Mouse (Mus musculus) hindbrain, embryonic 14.5 days (tissue): ENCODE measurements around the gene Slc39a11. TPM values are rescaled to one million over a fixed set of nuclear protein-coding genes. Genes with fewer than 3 reads are reported as not detected.

Source experiments
- ATAC-seq: fragments of 200-750 bp; cut with Nextera tagmentation; 2 replicates; pipeline ENCODE4 v1.8.0; 2017; ENCODE audit warnings: moderate number of reproducible peaks, mild to moderate bottlenecking, moderate TSS enrichment, moderate library complexity; ENCODE audit not compliant: low FRiP score
- DNase-seq: peaks from one replicate; pipeline ENCODE4 v3.0.0-alpha.2; 2015; ENCODE audit warnings: low spot score
- H3K27ac ChIP-seq: fragments of 300-500 bp; sonication (generic); 2 replicates; pipeline ENCODE4 v1.5.1; 2014; ENCODE audit warnings: mild to moderate bottlenecking, moderate library complexity
- H3K27me3 ChIP-seq: fragments of 300-500 bp; sonication (generic); 2 replicates; pipeline ENCODE4 v1.6.1; 2014; ENCODE audit warnings: mild to moderate bottlenecking, low read length, mixed read lengths; ENCODE audit not compliant: control insufficient read depth, insufficient read depth
- H3K36me3 ChIP-seq: fragments of 300-500 bp; sonication (generic); replicated peaks from 2 replicates; pipeline ENCODE4 v1.6.1; 2014; ENCODE audit not compliant: control insufficient read depth, insufficient read depth
- H3K4me1 ChIP-seq: fragments of 300-500 bp; sonication (generic); replicated peaks from 2 replicates; pipeline ENCODE4 v1.6.1; 2014; ENCODE audit warnings: antibody characterized with exemption, low read length, mixed read lengths; ENCODE audit not compliant: control insufficient read depth, insufficient read depth
- H3K4me2 ChIP-seq: fragments of 300-500 bp; sonication (generic); replicated peaks from 2 replicates; pipeline ENCODE4 v1.6.1; 2014; ENCODE audit warnings: mild to moderate bottlenecking, moderate library complexity
- H3K4me3 ChIP-seq: fragments of 300-500 bp; sonication (generic); replicated peaks from 2 replicates; pipeline ENCODE4 v1.5.1; 2014; ENCODE audit warnings: mild to moderate bottlenecking, low read length
- H3K9ac ChIP-seq: fragments of 300-500 bp; sonication (generic); 2 replicates; pipeline ENCODE4 v1.6.1; 2014
- H3K9me3 ChIP-seq: fragments of 300-500 bp; sonication (generic); 2 replicates; pipeline ENCODE4 v1.6.1; 2016; ENCODE audit warnings: low read length; ENCODE audit not compliant: control insufficient read depth
- WGBS: fragments of 180-500 bp; shearing (Covaris S2); extraction: QIAGEN DNeasy Blood & Tissue Kit; methylation state at CpG from one replicate; pipeline ENCODE4 v1.1.7; 2014; 5-methylcytosine and 5-hydroxymethylcytosine counted together
- polyA plus RNA-seq: library from polyadenylated mRNA; unstranded; fragments of >200 nt; fragmentation: Nextera tagmentation; extraction: Ambion mirVana; gene quantifications from 2 replicates; pipeline ENCODE4 v1.2.1, GENCODE M21; 2014

Gene Slc39a11
- polyA plus RNA-seq, 1 experiment from 2014 or later: 25.5 TPM

DNA sequence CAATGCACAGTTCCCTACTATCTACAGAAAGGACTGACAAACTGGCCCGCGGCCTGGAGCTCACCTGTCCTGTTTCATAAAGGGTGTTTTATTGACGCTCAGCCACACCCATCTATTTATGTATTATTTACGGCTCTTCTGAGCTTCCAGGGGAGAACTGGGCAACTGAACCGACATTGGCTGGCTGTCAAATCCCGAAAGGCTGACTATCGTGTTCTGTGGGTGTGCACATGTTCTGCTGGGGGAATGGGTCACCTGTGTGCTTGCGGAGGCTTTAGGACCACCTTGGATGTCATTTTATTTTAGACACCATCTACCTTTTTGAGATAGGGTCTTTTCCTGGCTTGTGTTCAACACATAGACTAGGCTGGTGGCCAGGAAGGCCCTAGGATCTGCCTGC lies 375.8 kb downstream of the Slc39a11 start:
- H3K4me2 ChIP-seq: no peak overlapping the region
- no peak overlapping the region; the same call in 1 of the 2 replicates for H3K27ac ChIP-seq
- no peaks in the 10 kb centered on the region for H3K27me3 ChIP-seq
- H3K4me1 ChIP-seq: peaks cover 14% of the 10 kb centered on the region; the same call in 1 of the 2 replicates
- no peak overlapping the region for H3K4me3 ChIP-seq
- ATAC-seq (no peak), DNase-seq (no peak)
- WGBS: 75% methylated on average over 8 of the region's 8 CpGs
- H3K36me3 ChIP-seq: no peaks in the 10 kb centered on the region
- H3K9ac ChIP-seq: no peak overlapping the region
- no peaks in the 10 kb centered on the region for H3K9me3 ChIP-seq

DNA sequence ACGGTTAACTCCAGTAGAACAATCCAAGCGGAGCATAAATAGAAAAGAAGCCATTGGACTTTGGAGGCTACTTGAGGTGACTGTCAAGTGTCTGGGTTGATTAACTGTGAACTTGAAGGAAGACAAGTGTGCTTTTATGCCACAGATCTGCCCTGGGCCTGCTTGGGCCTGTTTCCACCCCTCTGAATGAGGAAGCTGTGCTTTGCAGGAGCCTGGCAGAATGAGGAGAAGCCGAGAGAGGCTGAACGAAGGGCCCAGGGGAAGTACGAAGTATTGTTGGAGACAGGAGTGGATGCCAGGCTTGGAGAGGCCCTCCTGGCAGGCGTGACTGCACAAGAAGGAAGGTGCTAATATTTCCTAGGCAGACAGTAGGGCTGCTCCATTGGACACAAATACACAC lies 378.0 kb downstream of the Slc39a11 start:
- no peak overlapping the region for H3K4me3 ChIP-seq
- no peak overlapping the region for H3K9ac ChIP-seq
- no peaks in the 10 kb centered on the region for H3K9me3 ChIP-seq
- no peaks in the 10 kb centered on the region for H3K27me3 ChIP-seq
- H3K27ac ChIP-seq: peak overlapping the region; percentile 10; the same call in 1 of the 2 replicates
- no peak overlapping the region for H3K4me2 ChIP-seq
- WGBS: 70% methylated on average over 6 of the region's 6 CpGs
- no peak for DNase-seq
- H3K4me1 ChIP-seq: peaks cover 14% of the 10 kb centered on the region; the same call in 1 of the 2 replicates
- no peak for ATAC-seq
- H3K36me3 ChIP-seq: no peaks in the 10 kb centered on the region

DNA sequence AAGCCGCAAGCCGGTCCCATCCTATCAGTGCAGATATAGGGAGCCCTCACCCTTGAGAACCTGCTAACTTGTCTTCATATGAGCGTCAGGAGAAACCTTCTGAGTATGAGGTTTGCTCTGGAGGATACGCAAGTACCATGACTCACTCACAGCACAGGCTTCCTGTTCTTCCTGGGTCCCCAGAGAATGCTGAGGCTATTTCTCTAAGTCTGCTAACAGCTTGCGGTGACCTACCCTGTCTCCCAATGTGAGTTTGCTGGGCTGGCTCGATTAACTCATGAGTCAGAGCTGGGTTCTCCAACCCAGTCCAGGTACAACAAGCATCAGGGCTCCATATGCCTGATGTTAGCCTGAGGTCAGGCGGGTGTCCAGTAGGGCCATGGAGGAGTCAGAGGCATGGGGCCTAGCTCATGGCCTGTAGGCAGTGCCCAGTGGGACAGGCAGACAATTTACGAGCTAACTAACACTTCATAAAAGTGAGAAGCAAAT lies 381.0 kb downstream of the Slc39a11 start:
- Histone ChIP-seq H3K9me3 (no peaks in the 10 kb centered on the region), H3K36me3 (no peaks in the 10 kb centered on the region), H3K27me3 (no peaks in the 10 kb centered on the region), H3K4me3 (no peak overlapping the region), H3K9ac (no peak overlapping the region), H3K4me1 (0 out of 2 replicates have a peak, but pooled peaks cover 7% of the 10 kb centered on the region), H3K4me2 (no peak overlapping the region), H3K27ac (no peak overlapping the region)
- ATAC-seq: no peak
- WGBS: 94% methylated on average over 8 of the region's 8 CpGs
- no peak for DNase-seq

DNA sequence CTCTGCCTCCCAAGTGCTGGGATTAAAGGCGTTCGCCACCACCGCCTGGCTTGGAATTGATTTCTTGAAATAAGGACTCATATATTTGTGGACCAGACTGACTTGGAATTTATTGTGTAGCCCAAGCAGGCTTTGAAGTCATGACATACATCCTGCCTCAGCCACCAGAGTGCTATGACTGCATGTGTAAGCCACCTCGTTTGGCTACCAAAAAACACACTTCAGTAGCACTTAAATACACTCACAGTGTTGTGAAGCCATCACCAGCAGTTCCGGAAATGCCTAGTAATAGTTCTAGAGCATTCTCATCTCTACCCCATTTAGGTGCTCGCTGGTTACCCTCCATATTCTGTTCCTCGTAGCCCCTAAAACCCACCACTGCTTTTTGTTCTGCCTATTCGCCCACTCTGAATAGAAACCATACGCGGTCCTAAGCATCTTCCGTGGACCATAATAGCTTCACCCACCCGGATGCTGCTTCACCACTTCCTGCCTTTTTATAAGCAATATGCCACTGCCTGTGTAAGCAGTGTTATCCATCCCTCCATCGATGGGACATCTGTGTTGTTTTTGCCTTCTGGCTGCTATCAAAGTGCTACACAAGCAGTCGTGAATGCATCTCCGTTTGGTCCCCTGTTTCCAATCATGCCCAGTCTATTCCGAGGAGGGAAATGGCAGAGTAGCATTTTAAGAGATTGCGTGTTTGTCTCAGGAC lies 382.2 kb downstream of the Slc39a11 start:
- Histone ChIP-seq H3K4me1 (0 out of 2 replicates have a peak, but pooled peaks cover 5% of the 10 kb centered on the region), H3K9ac (no peak overlapping the region), H3K36me3 (no peaks in the 10 kb centered on the region), H3K4me2 (no peak overlapping the region), H3K27me3 (no peaks in the 10 kb centered on the region), H3K9me3 (no peaks in the 10 kb centered on the region), H3K27ac (no peak overlapping the region), H3K4me3 (no peak overlapping the region)
- no peak for DNase-seq
- ATAC-seq: no peak
- 84% methylated on average over 17 of the region's 17 CpGs for WGBS

- Histone ChIP-seq H3K4me1 (peaks cover 12% of the 10 kb centered on the region), H3K4me3 (no peak overlapping the region), H3K9ac (no peak overlapping the region), H3K4me2 (no peak overlapping the region), H3K27ac (no peak overlapping the region), H3K36me3 (no peaks in the 10 kb centered on the region), H3K27me3 (no peaks in the 10 kb centered on the region), H3K9me3 (no peaks in the 10 kb centered on the region)
- 26% methylated on average over 4 of the region's 4 CpGs for WGBS
- no peak for DNase-seq
- no peak for ATAC-seq
These were observed 383.2 kb downstream of the Slc39a11 start for GRCm38 (mm10) chr11:113266706-113267105.

DNA sequence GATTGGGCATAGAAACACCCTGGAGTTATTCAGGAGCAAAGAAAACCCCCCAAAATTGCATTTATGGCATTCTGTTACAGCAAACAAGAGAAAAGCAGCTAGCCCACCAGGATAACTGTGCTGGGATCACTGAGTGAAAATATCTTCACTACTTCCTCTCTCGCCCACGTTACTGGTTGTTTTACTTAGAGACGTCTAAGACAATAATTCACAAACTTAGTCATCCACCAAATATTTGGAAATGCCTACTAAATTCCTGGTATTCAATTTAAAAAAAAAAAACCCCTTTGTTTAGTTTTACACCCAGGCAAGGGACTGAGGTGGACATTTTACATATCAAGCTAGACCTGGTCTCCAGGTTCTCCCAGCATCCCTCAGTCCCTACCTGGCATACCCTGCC lies 384.3 kb downstream of the Slc39a11 start:
- 90% methylated on average over 3 of the region's 3 CpGs for WGBS
- ATAC-seq (no peak), DNase-seq (no peak)
- Histone ChIP-seq H3K27me3 (no peaks in the 10 kb centered on the region), H3K4me1 (peaks cover 11% of the 10 kb centered on the region), H3K9ac (no peak overlapping the region), H3K4me2 (no peak overlapping the region), H3K36me3 (no peaks in the 10 kb centered on the region), H3K9me3 (no peaks in the 10 kb centered on the region), H3K4me3 (no peak overlapping the region), H3K27ac (no peak overlapping the region)

- no peaks in the 10 kb centered on the region for H3K27me3 ChIP-seq
These were observed 385.9 kb downstream of the Slc39a11 start for GRCm38 (mm10) chr11:113263971-113264370.

DNA sequence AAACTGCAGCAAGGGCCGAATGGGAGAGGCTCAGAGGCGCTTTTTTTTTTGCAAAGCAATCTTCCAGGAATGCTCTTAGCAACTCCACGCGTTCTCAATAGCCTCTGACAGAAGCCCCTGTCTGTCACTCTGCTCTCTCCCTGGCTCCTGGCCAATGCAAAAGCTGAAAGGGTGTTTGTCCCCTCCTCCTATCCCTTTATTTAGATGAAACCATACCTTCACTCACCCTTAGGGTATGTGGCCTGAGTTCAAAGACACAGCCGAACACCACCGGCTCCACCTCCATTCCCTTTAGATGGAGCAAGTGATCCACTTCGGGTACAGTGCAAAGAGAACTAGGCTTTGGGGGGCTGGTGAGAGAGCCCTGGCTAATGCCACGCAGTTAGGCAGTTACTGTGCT lies 387.8 kb downstream of the Slc39a11 start:
- H3K9me3 ChIP-seq: no peaks in the 10 kb centered on the region
- H3K4me2 ChIP-seq: no peak overlapping the region
- DNase-seq: no peak
- no peak overlapping the region for H3K4me3 ChIP-seq
- H3K4me1 ChIP-seq: peaks cover 11% of the 10 kb centered on the region
- 30% methylated on average over 8 of the region's 8 CpGs for WGBS
- no peaks in the 10 kb centered on the region for H3K36me3 ChIP-seq
- no peak overlapping the region for H3K9ac ChIP-seq
- peak; percentile 24; the same call in 1 of the 2 replicates for ATAC-seq
- H3K27ac ChIP-seq: no peak overlapping the region
- no peaks in the 10 kb centered on the region for H3K27me3 ChIP-seq

More at GRCm38 (mm10) chr11:113263971-113264370, 385.9 kb downstream of the Slc39a11 start:
- Histone ChIP-seq H3K4me2 (no peak overlapping the region), H3K9ac (no peak overlapping the region), H3K36me3 (no peaks in the 10 kb centered on the region), H3K4me3 (no peak overlapping the region), H3K9me3 (no peaks in the 10 kb centered on the region), H3K27ac (no peak overlapping the region), H3K4me1 (peaks cover 11% of the 10 kb centered on the region)
- WGBS: 49% methylated on average over 7 of the region's 7 CpGs
- DNase-seq (no peak), ATAC-seq (no peak)

- ATAC-seq: no peak
- WGBS: 77% methylated on average over 4 of the region's 4 CpGs
- DNase-seq: no peak
- H3K27ac ChIP-seq: no peak overlapping the region
- peaks cover 11% of the 10 kb centered on the region for H3K4me1 ChIP-seq
- H3K27me3 ChIP-seq: no peaks in the 10 kb centered on the region
- H3K9me3 ChIP-seq: no peaks in the 10 kb centered on the region
- no peak overlapping the region for H3K4me2 ChIP-seq
- no peak overlapping the region for H3K9ac ChIP-seq
- no peak overlapping the region for H3K4me3 ChIP-seq
- H3K36me3 ChIP-seq: no peaks in the 10 kb centered on the region
These were observed 388.5 kb downstream of the Slc39a11 start for GRCm38 (mm10) chr11:113261421-113261820.
